30 mouse cellular contexts compared by ENCODE assay signal in the genomic region with DNA sequence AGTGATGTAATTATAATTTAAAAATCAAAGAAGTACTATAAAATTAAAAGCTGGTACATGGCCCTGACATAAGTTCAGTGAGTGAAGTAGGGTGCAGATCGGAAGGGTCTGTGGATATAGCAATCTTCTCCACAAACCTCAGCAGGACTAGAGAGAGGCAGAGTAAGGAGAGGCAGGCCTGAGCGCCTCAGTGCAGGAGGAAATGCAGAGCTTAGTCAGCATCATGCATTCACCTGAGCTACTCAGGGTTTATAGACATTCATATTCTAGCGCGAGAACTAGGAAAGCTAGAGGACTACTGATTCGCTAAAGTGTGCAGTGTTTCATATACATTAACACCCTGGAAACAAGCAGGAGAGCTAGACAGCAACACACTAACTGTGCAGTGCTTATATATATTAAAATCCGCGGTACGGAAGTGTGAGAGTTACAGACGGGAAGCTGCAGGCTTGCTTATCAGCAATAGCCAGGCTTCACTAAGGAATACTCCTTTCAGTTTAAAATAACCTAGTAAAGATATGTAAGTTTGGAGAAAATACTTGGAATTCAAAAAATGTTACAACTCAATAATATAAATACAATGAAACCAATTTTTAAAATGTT. TPM values are rescaled to one million over a fixed set of nuclear protein-coding genes. Genes with fewer than 3 reads are reported as not detected.
DNase-seq lines count a peak whose midpoint lies in the region; ATAC-seq and TF ChIP-seq lines count a peak whose summit lies in the region.
"Had no signal": no experiment of that assay in that cellular context is flagged by ENCODE, and none has a peak within 500 bp of the region (broad histone marks: within the 10 kb centered on the region; RNA-seq: fewer than 3 reads in every experiment).

No protein-coding gene starts in this region.

- WGBS in liver, embryonic 13.5 days (ENCODE audit: insufficient replicate concordance) = 39% methylated on average over 9 of the region's 9 CpGs
- WGBS in hindbrain, embryonic 11.5 days = 87% methylated on average over 9 of the region's 9 CpGs

- H3K27ac ChIP-seq in MEL (ENCODE audit: control insufficient read depth, low read depth, low read length) = 0 out of 2 replicates have a peak overlapping the region, but pooled peaks have one; percentile 26
- H3K27ac ChIP-seq in liver, embryonic 13.5 days = peak overlapping the region; percentile 44
- no peak overlapping the region for H3K27ac ChIP-seq in hindbrain, embryonic 11.5 days (ENCODE audit: low read depth, low read length)
- H3K27ac ChIP-seq: embryonic facial prominence, embryonic 12.5 days; forebrain, embryonic 13.5 days; heart, embryonic 10.5 days; hindbrain, embryonic 14.5 days; lung, embryonic 15.5 days had no signal

- peak overlapping the region; percentile 19 to 25 for H3K4me3 ChIP-seq in MEL (ENCODE audit: control insufficient read depth in 1 of 2, insufficient read depth in 1 of 2, low read depth in 2 of 2, low read length in 2 of 2)
- H3K4me3 ChIP-seq in liver, embryonic 13.5 days (replicated peaks) = peak overlapping the region; percentile 25
- H3K4me3 ChIP-seq in hindbrain, embryonic 11.5 days (ENCODE audit: low read depth, low read length) = no peak overlapping the region
- H3K4me3 ChIP-seq: embryonic facial prominence, embryonic 12.5 days; forebrain, embryonic 13.5 days; heart, embryonic 10.5 days; lung, embryonic 15.5 days had no signal

- peak; percentile 77 for ATAC-seq in erythroblast, adult 5-6 weeks (replicated peaks; ENCODE audit: low FRiP score, poor library complexity, severe bottlenecking)
- peak; percentile 90 for ATAC-seq in liver, embryonic 13.5 days (ENCODE audit: low read depth)
- ATAC-seq in megakaryocyte, adult 5-6 weeks (ENCODE audit: poor library complexity, severe bottlenecking) = peak; percentile 39
- ATAC-seq in hindbrain, embryonic 11.5 days (ENCODE audit: low FRiP score) = no peak
- ATAC-seq: forebrain, embryonic 13.5 days; intestine, postnatal 0 days had no signal

- H3K27me3 ChIP-seq in MEL (ENCODE audit: control insufficient read depth in 1 of 2, insufficient read depth in 2 of 2, low read length in 2 of 2) = no peaks in the 10 kb centered on the region; a peak in 1 of 4 replicates
- H3K27me3 ChIP-seq in liver, embryonic 13.5 days = no peaks in the 10 kb centered on the region
- H3K27me3 ChIP-seq in hindbrain, embryonic 11.5 days (ENCODE audit: control insufficient read depth, insufficient read depth, low read length) = no peaks in the 10 kb centered on the region
- H3K27me3 ChIP-seq: embryonic facial prominence, embryonic 12.5 days; forebrain, embryonic 13.5 days; lung, embryonic 15.5 days had no signal

- H3K4me2 ChIP-seq in liver, embryonic 13.5 days = peak overlapping the region; percentile 54
- H3K4me2 ChIP-seq in hindbrain, embryonic 11.5 days (replicated peaks; ENCODE audit: low read depth, low read length) = no peak overlapping the region
- H3K4me2 ChIP-seq: embryonic facial prominence, embryonic 12.5 days; forebrain, embryonic 13.5 days; hindbrain, embryonic 14.5 days; lung, embryonic 15.5 days had no signal

- peaks cover 0 to 12% of the 10 kb centered on the region in 2 experiments; a peak in 2 of 4 replicates for H3K36me3 ChIP-seq in MEL (ENCODE audit: control insufficient read depth in 1 of 2, insufficient read depth in 2 of 2, low read length in 2 of 2)
- H3K36me3 ChIP-seq in liver, embryonic 13.5 days = no peaks in the 10 kb centered on the region
- no peaks in the 10 kb centered on the region for H3K36me3 ChIP-seq in hindbrain, embryonic 11.5 days (ENCODE audit: control insufficient read depth, insufficient read depth, low read length)
- H3K36me3 ChIP-seq: embryonic facial prominence, embryonic 12.5 days; heart, embryonic 10.5 days; lung, embryonic 15.5 days had no signal

- peak; percentile 68 to 74; a peak in 3 of 4 replicates for TF ChIP-seq EP300 in MEL (IDR thresholded peaks at IDR 0.05; ENCODE audit: low read depth in 1 of 2, low read length in 2 of 2)

- H3K9me3 ChIP-seq in MEL (replicated peaks; ENCODE audit: insufficient read depth, low read length) = no peaks in the 10 kb centered on the region
- H3K9me3 ChIP-seq in liver, embryonic 13.5 days (replicated peaks) = no peaks in the 10 kb centered on the region
- no peaks in the 10 kb centered on the region for H3K9me3 ChIP-seq in hindbrain, embryonic 11.5 days (ENCODE audit: control insufficient read depth, low read length)
- H3K9me3 ChIP-seq: embryonic facial prominence, embryonic 12.5 days; forebrain, embryonic 13.5 days; heart, embryonic 10.5 days; lung, embryonic 15.5 days had no signal

- 0 out of 2 replicates have a peak overlapping the region, but pooled peaks have one; percentile 32 for H3K9ac ChIP-seq in MEL (ENCODE audit: control insufficient read depth, low read depth, low read length, poor library complexity, severe bottlenecking)
- H3K9ac ChIP-seq in liver, embryonic 13.5 days = no peak overlapping the region; the same call in 1 of the 2 replicates
- H3K9ac ChIP-seq in hindbrain, embryonic 11.5 days (ENCODE audit: low read depth, low read length) = no peak overlapping the region
- H3K9ac ChIP-seq: embryonic facial prominence, embryonic 12.5 days; forebrain, embryonic 13.5 days; hindbrain, embryonic 14.5 days; lung, embryonic 15.5 days had no signal

- no peak for TF ChIP-seq CTCF in MEL (IDR thresholded peaks at IDR 0.05 in 2 of 3, conservative IDR thresholded peaks at IDR 0.05 in 1 of 3; ENCODE audit: control insufficient read depth in 1 of 3, insufficient read depth in 1 of 3, low read depth in 2 of 3, low read length in 3 of 3, poor library complexity in 1 of 3, severe bottlenecking in 1 of 3)

- TF ChIP-seq RAD21 in MEL (IDR thresholded peaks at IDR 0.05; ENCODE audit: low read depth, low read length) = no peak

- H3K4me1 ChIP-seq in MEL (ENCODE audit: control insufficient read depth in 1 of 2, insufficient read depth in 2 of 2, low read length in 2 of 2) = peaks cover 0 to 11% of the 10 kb centered on the region in 2 experiments; a peak in 1 of 4 replicates
- H3K4me1 ChIP-seq in liver, embryonic 13.5 days (replicated peaks) = peaks cover 16% of the 10 kb centered on the region
- H3K4me1 ChIP-seq in hindbrain, embryonic 11.5 days (replicated peaks; ENCODE audit: control insufficient read depth, insufficient read depth, low read length) = no peaks in the 10 kb centered on the region
- H3K4me1 ChIP-seq: heart, embryonic 10.5 days; lung, embryonic 15.5 days had no signal

- TF ChIP-seq POLR2A in MEL (IDR thresholded peaks at IDR 0.05; ENCODE audit: control insufficient read depth in 1 of 2, insufficient read depth in 1 of 2, low read depth in 1 of 2, low read length in 2 of 2, poor library complexity in 1 of 2) = no peak

- H3K79me2 ChIP-seq in MEL (ENCODE audit: control insufficient read depth, insufficient read depth, low read length, poor library complexity) = no peaks in the 10 kb centered on the region

- peak; percentile 68 for DNase-seq in MEL (ENCODE audit: low read depth, low spot score)
- DNase-seq in liver, embryonic 13.5 days = no peak
- no peak for DNase-seq in hindbrain, embryonic 11.5 days (ENCODE audit: low spot score)
- no peak for DNase-seq in left cerebral cortex, adult 9 months (ENCODE audit: low spot score in 2 of 2)
- DNase-seq in T-cell, adult 2 months (ENCODE audit: low spot score) = no peak
- DNase-seq in urinary bladder, postnatal 36 days (ENCODE audit: low spot score in 2 of 2) = no peak
- DNase-seq: adrenal gland, postnatal 14 days; B cell, adult 2 months; cerebellum, adult 11 months; cerebellum, adult 9-10 months; cerebellum, postnatal 36 days; embryo, embryonic 11 days; gastrocnemius, postnatal 14 days; heart, postnatal 36 days; kidney, adult 9 months; kidney, postnatal 10 days; layer of hippocampus, adult 9-11 months; left cerebral cortex, postnatal 4 days; midbrain, embryonic 14.5 days; spleen, adult 18-20 months; thymus, adult 18-20 months; thymus, postnatal 4 days had no signal

TF ChIP-seq in MEL, 35 proteins besides CTCF, POLR2A, EP300 and RAD21 (continues in another document):
- TF ChIP-seq RCOR1 (IDR thresholded peaks at IDR 0.05; ENCODE audit: low read depth, low read length) (no peak), TBP (IDR thresholded peaks at IDR 0.05; ENCODE audit: low read depth, low read length) (peak; percentile 11; the same call in 1 of the 2 replicates), TAL1 (IDR thresholded peaks at IDR 0.05; ENCODE audit: low read length) (peak; percentile 71), TCF12 (IDR thresholded peaks at IDR 0.05; ENCODE audit: low read depth, low read length) (peak; percentile 65), MYB (IDR thresholded peaks at IDR 0.05; ENCODE audit: low read depth, low read length) (no peak), KAT2A (conservative IDR thresholded peaks at IDR 0.05; ENCODE audit: low read depth, low read length) (no peak), ZMIZ1 (IDR thresholded peaks at IDR 0.05; ENCODE audit: low read depth, low read length) (no peak), MAZ (IDR thresholded peaks at IDR 0.05; ENCODE audit: low read depth, low read length) (no peak), GATA1 (IDR thresholded peaks at IDR 0.05; ENCODE audit: low read depth, low read length) (peak; percentile 71), POLR2AphosphoS2 (IDR thresholded peaks at IDR 0.05; ENCODE audit: low read length) (no peak)

RNA-seq across cellular contexts. Expression of a gene that starts 32.7 kb away (rescaled TPM):
- total RNA-seq in MEL (2012; rRNA removed) = not detected in 2 replicates
- polyA plus RNA-seq in MEL (2012; ENCODE audit: insufficient read depth in 1 of 2, insufficient read length in 2 of 2, low read depth in 1 of 2, low replicate concordance in 2 of 2, missing spikeins in 1 of 2) = not detected
- not detected in 2 replicates for total RNA-seq in erythroblast, adult 5-6 weeks (2015; ENCODE audit: low replicate concordance)
- total RNA-seq in erythroblast, adult 5-6 weeks (2017; ENCODE audit: low replicate concordance) = 0.09 and 0.98 TPM in 2 replicates
- 2.7 and 4.1 TPM in 2 replicates for polyA plus RNA-seq in liver, embryonic 13.5 days (2015; fragmentation: Nextera tagmentation; extraction: Ambion mirVana)
- total RNA-seq in megakaryocyte, adult 5-6 weeks (2015) = 7.3 and 11.0 TPM in 2 replicates
- total RNA-seq in megakaryocyte, adult 5-6 weeks (2017) = 12.6 and 15.5 TPM in 2 replicates
- 0.05 TPM in 1 of 2 replicates, not detected in the other for polyA plus RNA-seq in hindbrain, embryonic 11.5 days (2014; fragmentation: Nextera tagmentation; extraction: Ambion mirVana)

RNA-seq across cellular contexts. Expression of a gene that starts 53.2 kb away (rescaled TPM):
- total RNA-seq in MEL (2012; rRNA removed) = 0.33 and 0.35 TPM in 2 replicates
- under 1 TPM in 1 of 2 experiments, not detected in 1; 0.78 TPM for polyA plus RNA-seq in MEL (2012; ENCODE audit: insufficient read depth in 1 of 2, insufficient read length in 2 of 2, low read depth in 1 of 2, low replicate concordance in 2 of 2, missing spikeins in 1 of 2)
- 0.42 TPM in 1 of 2 replicates, not detected in the other for total RNA-seq in erythroblast, adult 5-6 weeks (2015; ENCODE audit: low replicate concordance)
- 0.28 TPM in 1 of 2 replicates, not detected in the other for total RNA-seq in erythroblast, adult 5-6 weeks (2017; ENCODE audit: low replicate concordance)
- 0.29 and 0.58 TPM in 2 replicates for polyA plus RNA-seq in liver, embryonic 13.5 days (2015; fragmentation: Nextera tagmentation; extraction: Ambion mirVana)
- 0.22 and 0.32 TPM in 2 replicates for total RNA-seq in megakaryocyte, adult 5-6 weeks (2015)
- total RNA-seq in megakaryocyte, adult 5-6 weeks (2017) = 0.20 and 0.22 TPM in 2 replicates
- polyA plus RNA-seq in hindbrain, embryonic 11.5 days (2014; fragmentation: Nextera tagmentation; extraction: Ambion mirVana) = 4.3 and 6.5 TPM in 2 replicates
